Mouse (Mus musculus) lung, adult 2 months (tissue): Measurements from ENCODE around the gene Ldb3.

Experiments used
- CTCF ChIP-seq: fragments of 200-500 bp; IDR thresholded peaks from 2 replicates; pipeline ENCODE4 v1.5.1; 2011; ENCODE audit warnings: mild to moderate bottlenecking, low read length, control low read depth; ENCODE audit not compliant: insufficient read depth
- POLR2A ChIP-seq: fragments of 200-500 bp; IDR thresholded peaks from 2 replicates; pipeline ENCODE4 v1.6.1; 2011; ENCODE audit warnings: low read depth, mild to moderate bottlenecking, control low read depth, low read length, borderline replicate concordance; ENCODE audit errors: extremely low read depth

GRCm38 (mm10) chr14:34554047-34554446 is 34.4 kb downstream of the Ldb3 start:
- TF ChIP-seq CTCF, result no peak
- no peak for TF ChIP-seq POLR2A
